Mouse (Mus musculus) cerebellum, adult 11 months (tissue): ENCODE measurements around the gene Rhcg.

Source experiments
- DNase-seq: peaks from one replicate; pipeline ENCODE4 v3.0.0; 2022

Gene Rhcg

DNA sequence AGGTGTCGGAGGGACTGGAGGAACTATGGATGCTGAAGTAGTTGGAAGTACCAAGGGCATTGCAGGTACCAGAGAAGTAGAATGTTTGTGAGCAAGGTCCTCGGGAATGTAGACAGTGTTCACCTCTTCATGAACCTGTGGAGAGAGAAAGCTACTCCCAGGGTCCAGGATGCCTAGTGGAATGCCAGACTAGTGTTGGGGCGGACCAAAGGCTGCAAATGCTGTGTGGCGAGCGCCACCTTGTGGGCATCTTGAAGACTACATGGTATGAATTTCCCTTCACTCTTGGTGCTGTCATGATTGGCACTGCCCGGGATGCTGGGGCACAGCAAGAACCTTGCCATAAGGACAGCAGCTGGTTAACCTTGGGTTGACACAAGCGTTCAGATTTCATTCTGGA lies 22.6 kb downstream of the Rhcg start:
- peak; percentile 70 for DNase-seq

DNA sequence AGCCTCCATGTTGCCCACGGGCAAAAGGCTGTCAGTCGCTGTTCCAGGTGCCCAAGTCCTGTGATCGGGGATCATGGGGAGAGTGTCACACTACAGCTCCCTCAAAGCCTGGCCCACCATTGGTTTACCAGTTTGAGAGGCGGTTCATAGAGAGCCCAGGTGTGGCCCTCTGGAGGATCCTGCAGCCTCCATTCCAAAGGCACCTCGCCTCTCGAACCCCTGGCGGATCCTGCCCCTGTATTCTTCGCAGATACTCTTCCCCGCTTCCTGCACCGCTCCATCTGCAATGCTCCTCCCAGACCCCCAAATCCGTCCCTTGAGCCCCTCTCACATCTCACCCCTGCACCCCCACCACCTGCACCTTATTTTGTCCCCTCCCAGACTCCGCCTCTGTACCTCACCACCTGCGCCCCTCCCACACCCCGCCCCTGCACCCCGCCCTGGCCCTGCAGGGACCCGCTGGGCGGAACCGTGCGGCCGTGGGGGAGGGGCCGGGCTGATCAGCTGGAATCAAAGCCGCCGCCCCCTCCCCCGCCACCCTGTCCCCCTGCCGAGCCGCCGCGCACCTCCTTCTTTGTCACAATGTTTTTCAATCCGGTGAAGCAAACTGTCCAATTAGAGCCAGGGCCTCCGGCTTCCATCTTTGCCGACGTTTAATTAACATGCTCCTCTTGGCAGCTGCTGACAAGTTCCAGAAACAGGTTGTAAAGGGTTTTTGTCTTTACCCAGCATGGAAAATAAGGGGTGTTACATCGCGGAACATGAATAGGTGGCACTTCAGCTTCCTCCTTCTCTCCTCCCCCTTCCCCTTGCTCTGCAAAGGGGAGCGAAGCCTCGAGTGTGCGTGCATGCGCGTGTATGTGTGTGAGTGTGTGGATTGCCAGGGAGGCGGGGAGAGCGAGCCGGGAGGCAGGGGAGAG lies 25.4 kb downstream of the Rhcg start:
- no peak for DNase-seq

DNA sequence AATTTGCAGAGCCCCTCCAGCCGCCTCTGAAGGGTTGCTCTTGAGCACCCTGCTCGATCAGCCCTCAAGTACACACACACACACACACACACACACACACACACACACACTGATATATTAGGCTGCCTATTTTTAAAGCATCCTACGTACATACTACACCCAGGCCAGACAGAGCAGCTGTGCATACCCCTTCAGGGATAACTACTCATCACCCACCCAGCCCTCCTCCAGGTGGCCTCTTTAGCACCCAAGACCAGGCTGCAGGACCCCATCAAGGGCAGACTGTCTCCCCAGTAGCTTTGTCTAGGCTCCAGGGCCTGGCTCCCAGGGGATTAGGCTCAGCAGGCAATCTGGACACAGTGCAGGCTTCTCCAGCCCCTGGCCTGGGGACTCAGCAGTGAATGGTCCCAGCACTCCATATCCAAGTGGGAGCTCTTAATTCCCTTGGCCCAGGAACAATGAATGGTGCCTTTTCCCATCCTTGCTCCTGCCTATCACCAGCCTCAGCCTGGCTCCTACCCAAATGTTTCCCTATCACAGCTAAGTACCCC lies 26.8 kb downstream of the Rhcg start:
- no peak for DNase-seq

- no peak for DNase-seq
Observed at GRCm38 (mm10) chr7:79589763-79590559, 27.5 kb downstream of the Rhcg start.

- no peak for DNase-seq
Observed at GRCm38 (mm10) chr7:79588284-79588683, 29.2 kb downstream of the Rhcg start.

GRCm38 (mm10) chr7:79578851-79579241 lies 38.6 kb downstream of the Rhcg start:
- DNase-seq: no peak

DNA sequence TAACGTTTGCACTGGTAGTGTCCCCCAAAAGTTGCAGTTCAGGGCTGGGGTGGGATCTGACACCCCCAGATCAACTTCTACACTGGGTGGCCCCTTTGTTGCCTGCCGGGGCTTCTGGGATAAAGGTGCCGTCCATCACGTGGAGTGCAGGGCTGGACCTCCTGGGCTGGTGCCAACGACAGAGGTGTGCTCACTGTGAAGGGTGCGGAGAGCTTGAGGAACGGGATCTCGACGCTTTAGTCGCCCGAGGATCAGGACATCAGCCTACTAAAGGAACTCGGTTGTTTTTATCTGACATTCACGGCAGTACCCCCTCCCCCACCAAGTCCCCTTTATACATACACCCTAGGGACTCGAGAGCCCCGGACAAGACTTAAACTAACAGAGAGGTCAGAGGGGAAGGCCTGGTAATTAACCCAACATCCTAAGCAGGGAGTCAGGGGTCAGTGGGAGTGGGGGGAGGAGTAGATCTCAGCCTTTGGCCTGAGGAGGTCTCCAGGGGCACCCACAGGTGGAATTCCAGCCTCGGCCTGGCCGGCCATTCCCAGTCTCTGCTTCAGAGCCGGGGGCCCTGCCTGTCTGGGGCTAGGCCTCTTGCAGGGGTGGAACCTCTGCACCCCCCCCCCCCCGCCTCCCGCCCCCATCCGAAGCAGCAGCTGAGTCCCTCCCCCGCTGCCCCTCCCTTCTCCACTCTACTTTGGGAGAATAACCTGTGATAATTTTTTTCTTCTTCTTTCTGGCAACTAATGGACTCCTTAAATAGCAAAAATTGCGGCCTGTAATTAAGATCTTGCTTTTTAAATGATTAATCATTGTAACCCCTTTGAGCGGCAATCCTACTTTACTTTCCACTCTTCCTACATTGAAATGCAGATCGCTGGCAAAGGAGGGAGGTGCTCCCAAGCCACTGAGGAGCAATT lies 39.3 kb downstream of the Rhcg start:
- DNase-seq: no peak

- DNase-seq: no peak
Observed at GRCm38 (mm10) chr7:79577096-79577874, 40.2 kb downstream of the Rhcg start.

GRCm38 (mm10) chr7:79576659-79577058 lies 40.8 kb downstream of the Rhcg start:
- DNase-seq: peak; percentile 33

DNA sequence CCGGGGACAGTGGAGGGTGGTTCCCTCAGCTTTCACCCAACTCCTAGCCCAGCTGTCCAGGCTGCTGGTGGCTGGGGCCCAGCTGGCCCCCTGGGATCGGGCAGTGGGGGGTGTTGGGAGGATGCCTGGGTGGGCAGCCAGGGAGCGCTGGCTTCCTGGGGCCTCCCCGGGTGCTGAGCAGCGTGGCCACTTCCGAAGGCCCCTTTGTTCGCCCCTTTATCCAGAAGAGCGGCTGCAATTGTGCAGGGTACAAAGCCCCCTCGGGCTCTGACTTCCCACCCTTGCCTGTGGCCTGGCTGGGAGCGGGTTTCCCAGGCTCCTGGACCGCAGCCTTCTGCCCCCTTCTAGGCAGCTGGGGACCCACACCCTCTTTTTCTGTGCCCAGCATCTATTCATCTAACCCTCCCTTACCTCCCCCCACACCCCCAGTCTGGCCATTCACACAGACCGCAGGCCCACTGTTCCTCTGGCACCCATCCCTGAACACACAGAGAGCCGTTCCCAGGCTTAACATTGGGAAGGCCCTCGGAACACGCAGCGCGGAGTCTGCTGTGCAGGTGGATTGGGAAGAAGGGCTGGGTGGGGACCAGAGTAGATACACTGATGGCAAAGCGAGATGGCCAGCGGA lies 45.2 kb downstream of the Rhcg start:
- no peak for DNase-seq

- DNase-seq: no peak
Observed at GRCm38 (mm10) chr7:79568937-79569535, 48.4 kb downstream of the Rhcg start.

- DNase-seq: no peak
Observed at GRCm38 (mm10) chr7:79568212-79568611, 49.2 kb downstream of the Rhcg start.

GRCm38 (mm10) chr7:79563675-79564074 lies 53.8 kb downstream of the Rhcg start:
- DNase-seq: no peak

GRCm38 (mm10) chr7:79562385-79562784 lies 55.1 kb downstream of the Rhcg start:
- DNase-seq: no peak

DNA sequence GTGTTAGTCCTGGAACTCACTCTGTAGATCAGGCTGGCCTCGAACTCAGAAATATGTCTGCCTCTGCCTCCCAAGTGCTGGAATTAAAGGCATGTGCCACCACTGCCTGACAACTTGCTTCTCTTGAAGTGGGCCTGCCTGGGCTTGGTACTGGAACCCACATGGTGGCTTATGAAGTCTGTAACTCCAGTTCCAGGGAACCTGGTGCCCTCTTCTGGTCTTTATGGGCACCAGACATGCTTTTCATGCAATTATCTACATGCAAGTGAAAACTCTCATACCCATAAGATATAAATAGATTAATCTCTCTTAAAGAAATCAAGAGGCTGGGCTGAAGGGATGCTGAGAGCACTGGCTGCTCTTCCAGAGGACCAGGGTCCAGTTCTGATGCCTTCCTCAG lies 58.8 kb downstream of the Rhcg start:
- no peak for DNase-seq

- DNase-seq: no peak
Observed at GRCm38 (mm10) chr7:79557728-79558221, 59.7 kb downstream of the Rhcg start.

- DNase-seq: no peak
Observed at GRCm38 (mm10) chr7:79555368-79556034, 62.0 kb downstream of the Rhcg start.

DNA sequence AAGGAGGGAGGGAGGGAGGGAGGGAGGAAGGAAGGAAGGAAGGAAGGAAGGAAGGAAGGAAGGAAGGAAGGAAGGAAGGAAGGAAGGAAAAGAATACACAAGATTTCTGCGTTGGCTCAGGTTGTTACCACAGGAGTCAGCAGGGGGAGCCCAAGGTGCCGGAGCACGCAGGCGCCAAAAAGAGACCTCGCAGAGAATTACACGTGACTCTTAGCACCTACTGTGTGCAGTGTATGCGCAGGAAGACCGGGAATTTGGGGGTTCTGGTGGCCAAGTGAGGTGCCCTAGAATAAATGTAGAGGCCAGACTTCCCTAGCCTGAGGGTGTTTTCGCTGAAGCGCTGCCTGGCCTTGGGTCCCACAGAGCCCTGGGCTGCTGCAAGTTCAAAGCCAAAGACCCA lies 64.8 kb downstream of the Rhcg start:
- DNase-seq: no peak

DNA sequence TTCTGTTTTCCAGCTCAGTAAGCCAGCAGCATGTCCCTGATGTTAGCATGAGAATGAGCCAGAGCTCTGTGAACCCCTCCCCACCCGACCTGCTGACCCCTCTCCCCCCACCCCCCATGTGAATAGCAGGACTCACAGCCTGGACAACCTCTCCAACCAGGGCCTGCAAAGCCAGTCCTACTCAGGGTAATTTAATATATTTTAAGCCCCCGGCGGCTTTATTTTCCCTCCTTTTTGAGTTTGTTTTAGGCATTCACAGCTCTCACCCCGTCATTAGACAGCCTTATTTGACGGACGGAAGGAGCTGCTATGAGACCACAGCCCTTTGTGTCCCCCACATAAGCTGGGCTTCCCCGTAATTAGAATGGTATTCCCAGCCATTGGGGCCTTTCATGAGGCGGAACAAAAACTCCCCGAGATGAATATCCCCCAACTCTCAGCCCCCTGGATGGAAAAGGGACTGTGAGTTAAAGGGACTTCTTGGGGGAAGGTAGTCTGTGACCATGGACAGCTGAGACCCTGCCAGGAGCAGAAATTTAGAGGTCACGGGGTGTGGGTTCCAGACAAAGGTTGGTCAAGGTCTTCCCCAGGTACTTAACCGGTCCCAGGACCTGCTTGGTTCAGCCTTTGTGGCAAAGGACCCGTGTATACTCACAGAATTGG lies 68.4 kb downstream of the Rhcg start:
- no peak for DNase-seq
